Mouse (Mus musculus) kidney, adult 8-10 months (tissue): ENCODE measurements at regions not wholly inside any gene's neighbourhood (a gene's known extent, or its start where the extent isn't known, plus 50 kb on each side); places are given as distances from the start of the nearest gene placed in this dataset.

ENCODE experiments used
- DNase-seq, 2 experiments: peaks; one replicate each; pipeline ENCODE4 v3.0.0; 2022

- DNase-seq = no peak
Measured at GRCm38 (mm10) chr14:105950924-105951323, 54.3 kb upstream of the Spry2 start.

GRCm38 (mm10) chr14:105955082-105955481, 58.5 kb upstream of the Spry2 start:
- DNase-seq = no peak

DNA sequence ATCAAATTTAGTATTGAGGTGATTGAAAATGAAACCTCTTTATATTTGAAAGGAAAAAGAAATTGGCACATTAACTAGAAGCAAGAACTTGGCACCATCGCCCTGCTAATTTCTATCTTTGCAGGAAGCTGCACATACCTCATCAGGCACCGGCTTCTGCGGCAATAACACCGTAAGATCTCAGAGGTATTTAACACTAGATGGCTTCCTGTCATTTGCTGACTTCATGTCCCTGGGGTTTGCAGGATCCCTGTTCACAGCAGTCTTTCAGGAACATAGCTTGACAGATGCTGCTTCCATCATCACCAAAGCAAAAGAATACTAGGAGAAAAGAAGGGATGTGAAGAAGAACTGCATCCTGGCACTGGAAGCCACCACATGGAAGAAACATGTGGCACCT, 60.2 kb upstream of the Spry2 start:
- DNase-seq = no peak

GRCm38 (mm10) chr14:105958005-105958404, 61.4 kb upstream of the Spry2 start:
- no peak for DNase-seq

- peak; percentile 29 to 50 for DNase-seq
Measured at GRCm38 (mm10) chr14:105979544-105980323, 83.1 kb upstream of the Spry2 start.

DNA sequence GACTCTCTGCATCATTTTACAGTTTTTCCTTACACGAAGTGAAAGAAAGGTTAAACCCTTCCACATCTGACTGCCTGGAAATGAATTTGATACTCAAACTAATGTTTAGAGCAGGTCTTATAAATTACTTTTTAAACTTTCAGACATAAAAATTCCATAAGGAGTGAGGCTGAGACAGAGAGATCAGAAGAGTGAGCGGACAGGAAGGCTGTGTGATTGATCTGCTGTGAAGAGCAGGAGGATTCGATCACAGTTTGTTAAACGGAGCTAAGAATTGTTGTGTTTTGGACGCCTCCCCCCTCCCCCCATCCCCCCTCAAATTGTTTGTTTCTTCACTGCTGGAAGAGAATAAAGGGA, 83.7 kb upstream of the Spry2 start:
- DNase-seq = no peak

GRCm38 (mm10) chr14:105987341-105987882, 90.8 kb upstream of the Spry2 start:
- no peak for DNase-seq

- DNase-seq = no peak
Measured at GRCm38 (mm10) chr14:105988738-105989137, 92.1 kb upstream of the Spry2 start.

DNA sequence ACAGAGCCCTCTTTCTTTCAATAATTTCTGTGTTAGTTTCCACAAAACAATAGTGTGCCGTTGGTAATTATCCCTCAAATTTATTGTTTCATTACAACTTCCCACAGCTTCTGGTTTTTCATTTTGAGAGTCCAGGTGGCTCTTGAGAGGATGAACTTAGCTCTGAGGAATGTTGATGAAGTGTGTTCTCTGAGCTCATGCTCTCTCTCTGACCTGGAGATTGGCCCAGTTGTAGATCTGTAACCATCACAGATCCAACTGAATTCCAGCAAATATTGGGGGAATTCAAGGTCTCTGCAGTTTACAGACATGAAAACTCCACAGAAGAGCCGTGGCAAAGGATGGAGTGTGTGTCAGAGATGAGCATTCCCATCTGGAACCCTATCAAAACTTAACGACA, 96.5 kb upstream of the Spry2 start:
- DNase-seq = no peak

DNA sequence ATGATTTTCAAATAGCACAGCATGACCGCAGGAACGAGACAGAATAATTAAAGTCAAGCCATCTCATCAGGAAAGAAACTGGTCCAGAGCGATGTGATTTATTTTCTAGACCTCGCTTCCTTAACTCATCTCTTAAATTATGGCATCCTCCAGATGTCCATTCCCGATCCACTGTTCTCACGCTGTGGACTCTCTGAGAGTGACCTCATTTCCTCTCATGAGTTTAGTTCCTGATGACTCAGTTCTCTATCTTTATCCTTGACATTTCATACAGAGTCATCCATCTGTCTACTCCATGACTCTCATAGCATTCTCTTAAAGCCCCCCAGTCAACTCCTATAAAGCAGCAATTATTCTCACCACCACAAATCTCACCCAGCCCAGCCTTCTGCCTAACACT, 103.2 kb upstream of the Spry2 start:
- DNase-seq = peak; percentile 2 to 15

- no peak for DNase-seq
Measured at GRCm38 (mm10) chr14:106007769-106008168, 98.2 kb upstream of the Trim52 start.

- no peak for DNase-seq
Measured at GRCm38 (mm10) chr14:106008951-106009350, 97.0 kb upstream of the Trim52 start.

DNA sequence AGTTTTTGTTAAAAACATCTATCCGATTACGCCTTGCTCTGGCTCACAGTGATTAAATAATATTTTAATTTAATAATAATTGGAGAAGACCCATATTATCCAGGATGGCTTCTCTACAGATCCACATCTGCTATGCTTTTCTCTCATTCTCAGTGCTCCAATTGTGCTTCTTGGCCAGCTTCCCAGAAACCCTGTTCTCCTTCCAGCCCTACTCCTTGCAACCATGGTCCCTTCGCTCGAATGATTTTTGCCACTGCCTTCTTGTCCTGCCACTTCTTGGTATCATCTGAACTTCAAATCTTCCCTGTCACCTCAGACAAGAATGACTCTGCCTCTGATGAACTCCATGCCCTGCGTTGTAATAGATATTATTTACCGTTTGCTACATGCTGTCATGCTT, 95.0 kb upstream of the Trim52 start:
- no peak for DNase-seq

DNA sequence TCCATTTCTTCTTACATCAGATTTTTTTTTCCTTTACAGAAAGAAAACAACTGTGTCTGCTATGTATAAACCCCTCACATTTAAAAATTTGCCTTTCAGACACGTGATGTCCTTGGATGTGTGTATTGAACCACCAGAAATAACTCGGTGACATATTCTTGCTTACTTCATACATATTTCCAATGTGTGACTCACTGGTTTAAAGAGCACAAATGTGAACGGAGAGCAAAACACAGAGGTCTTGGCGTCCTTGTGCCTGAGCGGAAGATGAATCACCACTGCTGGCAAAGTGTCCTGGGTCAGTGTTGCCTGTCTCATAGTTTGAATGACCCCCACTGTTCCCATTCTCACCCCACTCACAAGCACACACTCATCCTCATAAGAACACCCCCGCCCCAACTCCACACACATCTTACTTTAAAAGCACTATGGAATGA, 94.0 kb upstream of the Trim52 start:
- DNase-seq = peak; percentile 7 to 16

DNA sequence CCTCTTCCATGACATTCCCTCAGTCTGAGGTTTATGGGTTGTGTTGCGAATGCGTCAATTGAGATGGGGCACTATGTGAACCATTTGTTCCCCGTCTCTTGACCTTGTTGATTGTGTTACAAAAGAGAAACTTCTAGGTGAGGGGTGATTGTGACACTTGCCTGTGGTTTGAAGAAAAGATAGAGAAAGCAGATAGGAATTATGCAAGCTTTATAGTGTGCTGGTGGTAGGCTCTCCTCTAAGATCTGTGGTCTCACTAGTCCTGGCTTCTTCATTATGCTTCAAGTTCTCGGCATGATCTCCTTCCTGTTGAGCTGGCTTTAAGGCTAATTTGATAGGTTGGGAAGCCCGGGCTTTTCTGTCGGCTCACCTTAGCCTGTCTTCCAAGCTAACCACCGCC, 83.2 kb upstream of the Trim52 start:
- DNase-seq = no peak

GRCm38 (mm10) chr14:106026815-106027214, 79.2 kb upstream of the Trim52 start:
- no peak for DNase-seq

DNA sequence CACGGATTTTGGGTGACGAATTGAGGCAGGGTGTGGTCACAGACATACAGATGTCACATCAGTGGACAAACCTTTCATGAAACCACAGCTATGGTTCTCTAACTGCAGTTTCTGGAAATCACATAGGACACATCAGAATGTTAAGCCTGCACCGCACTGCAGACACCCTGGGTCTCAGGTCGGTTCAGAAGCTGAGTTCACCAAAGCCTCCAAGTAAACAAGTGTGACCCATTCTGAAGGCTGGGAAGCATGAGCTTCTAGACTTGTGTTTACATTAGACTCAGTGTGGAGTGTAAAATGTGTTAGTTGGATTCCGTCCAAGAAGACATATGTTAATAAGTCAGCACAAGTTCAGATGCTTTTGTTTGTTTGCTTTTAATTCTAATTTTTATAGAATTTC, 78.3 kb upstream of the Trim52 start:
- DNase-seq = no peak

DNA sequence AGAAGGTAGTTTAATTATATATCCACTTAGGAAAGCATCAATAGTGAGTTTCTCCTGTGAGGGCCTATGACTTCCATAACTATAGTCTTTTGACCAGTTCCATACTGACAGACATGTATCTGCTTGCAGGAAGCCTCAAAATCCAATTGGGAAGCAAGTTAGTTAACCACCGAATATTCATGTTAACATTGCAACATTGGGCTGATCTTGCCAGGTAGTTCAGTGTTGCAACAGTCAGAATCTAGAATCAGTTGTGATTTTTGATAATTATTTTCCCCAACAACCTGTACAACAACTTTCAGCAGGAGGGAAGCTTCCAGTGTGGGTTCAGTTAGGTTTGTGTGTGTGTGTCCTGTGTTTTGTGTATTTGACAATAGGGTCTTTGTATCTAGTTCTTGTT, 74.9 kb upstream of the Trim52 start:
- DNase-seq = no peak

DNA sequence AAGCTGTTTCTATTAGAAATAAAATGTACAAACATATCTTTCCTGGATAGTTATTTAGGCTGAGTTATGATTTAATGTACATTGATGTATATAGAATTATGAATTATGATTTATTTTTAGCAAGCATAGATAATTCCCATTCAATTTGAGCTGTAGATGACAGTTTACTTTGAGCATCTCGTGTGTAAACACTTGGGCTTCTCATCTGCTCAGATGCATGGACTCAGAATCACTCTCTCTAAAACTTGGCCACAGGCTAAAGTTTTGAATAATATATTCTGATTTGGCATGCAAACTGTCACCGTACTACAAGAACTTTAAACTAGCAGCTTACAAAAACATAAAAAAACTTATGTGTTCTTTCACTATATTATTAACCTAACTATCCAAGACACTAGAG, 72.2 kb upstream of the Trim52 start:
- no peak for DNase-seq

DNA sequence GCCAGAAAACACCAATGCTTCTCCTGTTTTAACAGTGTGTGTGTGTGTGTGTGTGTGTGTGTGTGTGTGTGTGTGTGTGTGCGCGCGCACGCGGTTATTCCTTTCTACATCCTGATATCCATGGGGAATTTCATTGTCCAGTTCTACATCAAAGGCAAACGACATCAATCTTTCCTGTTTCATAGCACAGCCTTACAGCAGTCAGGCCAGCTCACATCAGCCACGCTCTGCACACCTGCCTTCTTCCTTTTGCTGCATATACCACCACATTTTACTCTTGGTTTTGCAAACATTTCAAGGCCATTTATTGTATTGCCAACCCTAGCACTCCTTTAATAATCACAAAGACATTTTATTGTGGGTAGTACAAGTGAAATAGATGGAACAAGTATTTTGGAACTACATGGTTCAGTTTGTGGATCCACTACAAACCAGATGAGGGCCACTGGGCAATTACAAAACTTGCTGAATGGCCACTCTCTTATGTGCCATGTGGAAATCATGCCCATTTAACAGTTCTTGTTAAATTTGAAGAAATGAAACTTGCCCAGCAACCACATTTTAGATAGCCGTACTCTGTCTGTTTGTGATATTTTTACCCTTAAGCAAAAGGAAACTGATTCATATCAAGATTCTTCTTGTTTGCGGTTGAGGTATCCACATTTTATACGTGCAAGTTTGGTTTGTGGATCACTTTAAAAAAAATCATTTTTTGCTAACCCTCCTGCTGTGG, 70.9 kb upstream of the Trim52 start:
- DNase-seq = no peak

- DNase-seq = no peak
Measured at GRCm38 (mm10) chr14:106044274-106044673, 61.7 kb upstream of the Trim52 start.

- no peak for DNase-seq
Measured at GRCm38 (mm10) chr14:106050231-106050630, 55.8 kb upstream of the Trim52 start.

DNA sequence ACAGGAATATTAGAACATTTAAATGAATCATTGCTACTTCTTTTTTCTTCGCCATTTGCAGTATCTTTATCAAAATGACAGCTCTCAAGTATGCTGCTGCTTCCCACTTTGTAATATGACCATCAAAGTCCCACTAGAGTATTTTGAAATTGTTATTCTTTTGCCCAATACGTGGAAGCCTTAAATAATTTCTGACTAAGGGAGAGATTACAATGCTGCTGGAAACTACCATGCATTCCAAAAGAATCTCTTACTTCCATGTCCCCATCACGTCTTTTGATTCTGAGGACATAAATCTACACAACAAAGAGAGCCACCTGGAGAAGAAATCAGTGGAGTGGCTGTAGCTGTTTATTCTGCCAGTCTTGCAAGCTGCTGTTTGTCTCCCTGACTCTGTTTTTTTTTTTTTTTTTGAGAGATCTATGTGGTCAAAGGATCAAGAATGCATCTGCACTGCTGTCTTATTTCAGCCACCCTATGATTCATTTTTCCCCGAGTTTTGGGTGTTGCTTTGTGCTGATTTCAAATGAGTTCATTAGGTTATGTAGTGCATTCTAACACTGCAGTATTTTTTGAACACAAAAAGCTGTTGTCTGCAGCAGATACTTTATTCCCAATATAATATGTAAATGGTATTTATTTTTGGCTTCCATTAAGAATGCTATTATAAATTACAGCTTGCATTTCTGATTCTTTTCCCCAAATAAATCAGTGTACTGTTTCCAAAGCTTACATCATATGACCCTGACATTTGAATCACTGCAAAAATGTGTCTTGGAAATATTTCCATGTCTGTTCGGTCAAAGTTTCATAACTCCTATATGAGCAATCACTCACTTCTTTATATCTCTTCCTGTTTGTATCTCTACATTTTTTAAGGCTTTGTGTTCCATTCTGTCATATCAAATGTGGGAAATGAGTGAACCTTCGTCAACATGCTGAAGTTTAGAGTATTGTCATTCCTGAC, 53.1 kb upstream of the Trim52 start:
- no peak for DNase-seq
